Mouse (Mus musculus) forebrain, embryonic 14.5 days (tissue): ENCODE results near the gene Gm21981. TPM values are rescaled to one million over a fixed set of nuclear protein-coding genes. Genes with fewer than 3 reads are reported as not detected.

Experiments
- ATAC-seq: fragments of 200-750 bp; cut with Nextera tagmentation; 2 replicates; pipeline ENCODE4 v1.8.0; 2017; ENCODE audit warnings: mild to moderate bottlenecking, moderate library complexity
- DNase-seq: peaks from one replicate; pipeline ENCODE4 v3.0.0-alpha.2; 2015; ENCODE audit warnings: low spot score
- H3K27ac ChIP-seq: fragments of 300-500 bp; sonication (generic); 2 replicates; pipeline ENCODE4 v1.5.1; 2014; ENCODE audit warnings: low read depth, mild to moderate bottlenecking, control low read depth, low read length, moderate library complexity
- H3K27me3 ChIP-seq: fragments of 300-500 bp; sonication (generic); replicated peaks from 2 replicates; pipeline ENCODE4 v1.6.1; 2014; ENCODE audit warnings: low read length, control low read depth, mixed read lengths; ENCODE audit not compliant: control insufficient read depth, insufficient read depth
- H3K36me3 ChIP-seq: fragments of 300-500 bp; sonication (generic); 2 replicates; pipeline ENCODE4 v1.6.1; 2014; ENCODE audit warnings: low read length, control low read depth; ENCODE audit not compliant: control insufficient read depth, insufficient read depth
- H3K4me1 ChIP-seq: fragments of 300-500 bp; sonication (generic); 2 replicates; pipeline ENCODE4 v1.6.1; 2014; ENCODE audit warnings: antibody characterized with exemption, low read length, control low read depth; ENCODE audit not compliant: control insufficient read depth, insufficient read depth
- H3K4me2 ChIP-seq: fragments of 300-500 bp; sonication (generic); 2 replicates; pipeline ENCODE4 v1.6.1; 2014; ENCODE audit warnings: mild to moderate bottlenecking, control low read depth, low read length
- H3K4me3 ChIP-seq: fragments of 300-500 bp; sonication (generic); 2 replicates; pipeline ENCODE4 v1.5.1; 2014; ENCODE audit warnings: low read depth, low read length, control low read depth
- H3K9ac ChIP-seq: fragments of 300-500 bp; sonication (generic); 2 replicates; pipeline ENCODE4 v1.6.1; 2014; ENCODE audit warnings: mild to moderate bottlenecking, low read length, control low read depth, moderate library complexity
- H3K9me3 ChIP-seq: fragments of 300-500 bp; sonication (generic); replicated peaks from 2 replicates; pipeline ENCODE4 v1.6.1; 2016; ENCODE audit warnings: low read length, control low read depth, mixed read lengths; ENCODE audit not compliant: control insufficient read depth
- WGBS: fragments of 180-500 bp; shearing (Covaris S2); extraction: QIAGEN DNeasy Blood & Tissue Kit; methylation state at CpG from one replicate; pipeline ENCODE4 v1.1.7; 2014; 5-methylcytosine and 5-hydroxymethylcytosine counted together
- polyA plus RNA-seq: library from polyadenylated mRNA; unstranded; fragments of >200 nt; fragmentation: Nextera tagmentation; extraction: Ambion mirVana; gene quantifications from 2 replicates; pipeline ENCODE4 v1.2.1, GENCODE M21; 2014

The Gm21981 gene
- polyA plus RNA-seq, 1 experiment from 2014 or later = 4.7 TPM

- Histone ChIP-seq H3K4me3 (peak within 1 kb of the TSS; percentile 71), H3K27ac (no peak within 1 kb of the TSS), H3K4me1 (peaks cover 5% of the 10 kb centered on the region), H3K9me3 (no peaks in the 10 kb centered on the region), H3K9ac (peak within 1 kb of the TSS; percentile 80), H3K36me3 (no peaks in the 10 kb centered on the region), H3K4me2 (peak within 1 kb of the TSS; percentile 77), H3K27me3 (0 out of 2 replicates have a peak, but pooled peaks cover 5% of the 10 kb centered on the region)
- peak; percentile 97 for ATAC-seq
- peak; percentile 97 for DNase-seq
- under 1% methylated on average over 54 of the region's 82 CpGs for WGBS
These were observed 465 bp upstream of the Gm21981 start, which contains the start of gene Prickle4 for GRCm38 (mm10) chr17:47694503-47695336. TSS of gene Prickle4 (minus strand) at chr17:47694736.

DNA sequence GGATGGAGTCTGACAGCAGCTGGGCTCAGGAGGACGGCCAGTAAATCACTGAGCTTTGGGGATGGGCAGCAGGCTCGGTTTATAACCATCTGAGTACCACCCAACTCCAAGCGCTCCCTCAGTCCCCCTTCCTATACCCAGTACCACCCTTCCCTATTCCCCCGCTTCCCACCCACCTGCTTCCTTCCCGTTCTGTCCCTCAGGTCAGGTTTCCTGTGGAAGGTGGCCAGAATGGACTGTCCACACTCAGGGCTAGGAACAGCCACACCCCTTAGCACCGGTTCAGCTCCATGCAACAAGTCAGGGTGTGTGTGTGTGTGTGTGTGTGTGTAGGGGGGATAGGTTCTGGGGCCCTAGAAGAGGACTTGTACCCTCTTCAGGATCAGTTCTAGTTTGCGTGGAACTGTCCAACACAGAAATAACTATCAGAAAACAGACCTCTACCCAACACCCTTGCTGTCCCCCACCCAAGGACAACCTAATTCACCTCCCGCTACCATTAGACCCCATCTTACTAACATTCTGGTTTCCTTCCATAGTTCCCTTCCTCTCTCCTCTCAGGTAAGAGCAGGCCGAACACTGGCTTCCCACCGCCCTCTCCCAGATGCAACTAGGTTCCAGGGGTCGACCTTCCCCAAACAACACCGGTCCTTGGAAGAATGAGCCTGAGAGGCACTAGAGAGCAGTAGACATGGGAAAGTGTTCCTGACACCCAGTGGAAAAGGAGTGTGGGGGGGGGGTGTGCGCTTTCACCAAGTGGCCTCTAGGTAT lies 399 bp downstream of the Gm21981 start:
- Histone ChIP-seq H3K9ac (peak overlapping the region; percentile 80; the same call in 1 of the 2 replicates), H3K27ac (no peak overlapping the region), H3K27me3 (0 out of 2 replicates have a peak, but pooled peaks cover 5% of the 10 kb centered on the region), H3K4me3 (peak overlapping the region; percentile 71), H3K9me3 (no peaks in the 10 kb centered on the region), H3K4me1 (peaks cover 10% of the 10 kb centered on the region), H3K36me3 (no peaks in the 10 kb centered on the region), H3K4me2 (peak overlapping the region; percentile 77)
- ATAC-seq (no peak), DNase-seq (no peak)
- WGBS = 36% methylated on average over 13 of the region's 13 CpGs

DNA sequence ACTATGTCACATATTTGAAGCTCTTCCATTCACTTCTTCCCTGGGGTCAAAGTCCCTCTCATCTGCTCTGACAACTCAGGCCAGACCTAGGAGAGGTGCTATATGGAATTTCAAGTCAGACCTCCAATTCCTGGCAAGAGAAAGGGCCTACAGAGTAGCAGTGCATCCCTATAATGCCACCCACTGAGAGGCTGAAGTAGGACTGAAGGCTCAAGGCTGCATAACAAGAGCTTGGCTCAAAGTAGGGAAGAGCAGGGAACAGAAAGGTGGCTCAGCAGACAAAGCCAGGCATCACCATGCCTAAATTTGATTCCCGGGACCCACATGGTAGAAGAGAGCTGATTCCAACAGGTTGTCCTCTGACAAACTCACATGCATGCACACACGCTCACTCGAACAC lies 2.6 kb downstream of the Gm21981 start:
- WGBS = 89% methylated on average over 3 of the region's 3 CpGs
- H3K9me3 ChIP-seq = no peaks in the 10 kb centered on the region
- no peak for ATAC-seq
- H3K4me2 ChIP-seq = no peak overlapping the region
- H3K36me3 ChIP-seq = no peaks in the 10 kb centered on the region
- DNase-seq = no peak
- H3K4me1 ChIP-seq = peaks cover 16% of the 10 kb centered on the region
- no peak overlapping the region for H3K9ac ChIP-seq
- H3K27me3 ChIP-seq = 0 out of 2 replicates have a peak, but pooled peaks cover 5% of the 10 kb centered on the region
- H3K27ac ChIP-seq = no peak overlapping the region
- H3K4me3 ChIP-seq = no peak overlapping the region

DNA sequence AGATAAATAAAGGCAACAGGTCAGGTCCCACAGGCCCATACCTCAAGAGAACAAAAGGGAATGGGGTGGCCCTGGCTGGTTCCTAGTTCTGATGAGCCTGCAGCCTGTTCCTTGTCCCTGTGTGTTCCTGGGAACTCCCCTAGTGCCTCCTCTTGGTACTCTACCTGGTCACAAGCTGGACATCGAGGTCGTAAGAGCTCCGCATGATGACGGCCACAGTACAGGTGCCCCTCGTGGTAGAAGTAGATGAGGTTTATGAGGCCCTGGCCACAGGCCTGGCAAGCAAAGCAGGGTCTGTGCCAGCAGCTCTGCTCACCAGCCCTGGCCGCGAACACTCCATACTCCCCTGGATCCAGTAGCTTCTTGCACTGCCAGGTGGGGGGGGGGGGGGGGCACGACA lies 4.4 kb downstream of the Gm21981 start:
- H3K4me3 ChIP-seq = no peak overlapping the region
- DNase-seq = no peak
- WGBS = 81% methylated on average over 8 of the region's 8 CpGs
- H3K4me2 ChIP-seq = peak overlapping the region; percentile 96
- no peak overlapping the region for H3K27ac ChIP-seq
- H3K9ac ChIP-seq = no peak overlapping the region
- H3K9me3 ChIP-seq = no peaks in the 10 kb centered on the region
- H3K36me3 ChIP-seq = peaks cover 8% of the 10 kb centered on the region
- no peak for ATAC-seq
- peaks cover 16% of the 10 kb centered on the region for H3K4me1 ChIP-seq
- H3K27me3 ChIP-seq = 0 out of 2 replicates have a peak, but pooled peaks cover 5% of the 10 kb centered on the region

- Histone ChIP-seq H3K9ac (peak within 1 kb of the TSS; percentile 85), H3K36me3 (peaks cover 17% of the 10 kb centered on the region), H3K27me3 (0 out of 2 replicates have a peak, but pooled peaks cover 5% of the 10 kb centered on the region), H3K4me3 (peak within 1 kb of the TSS; percentile 81), H3K9me3 (no peaks in the 10 kb centered on the region), H3K4me2 (peak within 1 kb of the TSS; percentile 96), H3K27ac (peak within 1 kb of the TSS; percentile 75), H3K4me1 (peaks cover 12% of the 10 kb centered on the region)
- peak; percentile 62 for ATAC-seq
- WGBS = 1% methylated on average over 58 of the region's 58 CpGs
- peak; percentile 69 for DNase-seq
These were observed 5.4 kb downstream of the Gm21981 start, which contains the start of gene Frs3 for GRCm38 (mm10) chr17:47688608-47689575. TSS of gene Frs3 (plus strand) at chr17:47689030.

GRCm38 (mm10) chr17:47688344-47688607 lies 6.0 kb downstream of the Gm21981 start, which contains the start of gene Tomm6:
TSS of gene Tomm6 (minus strand) at chr17:47688386.
- H3K27ac ChIP-seq = peak within 1 kb of the TSS; percentile 75
- peaks cover 20% of the 10 kb centered on the region for H3K36me3 ChIP-seq
- H3K9ac ChIP-seq = peak within 1 kb of the TSS; percentile 85
- no peaks in the 10 kb centered on the region for H3K27me3 ChIP-seq
- DNase-seq (no peak), ATAC-seq (no peak)
- H3K4me1 ChIP-seq = peaks cover 12% of the 10 kb centered on the region
- H3K4me2 ChIP-seq = peak within 1 kb of the TSS; percentile 96
- H3K9me3 ChIP-seq = no peaks in the 10 kb centered on the region
- 2% methylated on average over 9 of the region's 9 CpGs for WGBS
- peak within 1 kb of the TSS; percentile 81 for H3K4me3 ChIP-seq

- ATAC-seq = peak; percentile 89
- WGBS = under 1% methylated on average over 69 of the region's 70 CpGs
These were observed 6.6 kb downstream of the Gm21981 start for GRCm38 (mm10) chr17:47687409-47688343.

More at GRCm38 (mm10) chr17:47687409-47688343, 6.6 kb downstream of the Gm21981 start:
- Histone ChIP-seq H3K9ac (peak overlapping the region; percentile 85), H3K27me3 (no peaks in the 10 kb centered on the region), H3K4me1 (peaks cover 12% of the 10 kb centered on the region), H3K36me3 (peaks cover 26% of the 10 kb centered on the region), H3K27ac (peak overlapping the region; percentile 75), H3K4me3 (peak overlapping the region; percentile 81), H3K9me3 (no peaks in the 10 kb centered on the region), H3K4me2 (peak overlapping the region; percentile 96)
- DNase-seq = peak; percentile 99
